Mouse (Mus musculus) leukemia stem cell, adult 10-12 weeks (primary cell): ENCODE measurements around the gene 3110082I17Rik. TPM values are rescaled to one million over a fixed set of nuclear protein-coding genes. Genes with fewer than 3 reads are reported as not detected.

ENCODE experiments used
- polyA plus RNA-seq: library from polyadenylated mRNA; stranded (reverse); fragments of >175 nt; gene quantifications from 2 replicates; pipeline ENCODE4 v1.2.3, GENCODE M21; 2012; ENCODE audit warnings: low replicate concordance

The 3110082I17Rik gene
- polyA plus RNA-seq = 27.4 and 43.2 TPM in 2 replicates

DNA sequence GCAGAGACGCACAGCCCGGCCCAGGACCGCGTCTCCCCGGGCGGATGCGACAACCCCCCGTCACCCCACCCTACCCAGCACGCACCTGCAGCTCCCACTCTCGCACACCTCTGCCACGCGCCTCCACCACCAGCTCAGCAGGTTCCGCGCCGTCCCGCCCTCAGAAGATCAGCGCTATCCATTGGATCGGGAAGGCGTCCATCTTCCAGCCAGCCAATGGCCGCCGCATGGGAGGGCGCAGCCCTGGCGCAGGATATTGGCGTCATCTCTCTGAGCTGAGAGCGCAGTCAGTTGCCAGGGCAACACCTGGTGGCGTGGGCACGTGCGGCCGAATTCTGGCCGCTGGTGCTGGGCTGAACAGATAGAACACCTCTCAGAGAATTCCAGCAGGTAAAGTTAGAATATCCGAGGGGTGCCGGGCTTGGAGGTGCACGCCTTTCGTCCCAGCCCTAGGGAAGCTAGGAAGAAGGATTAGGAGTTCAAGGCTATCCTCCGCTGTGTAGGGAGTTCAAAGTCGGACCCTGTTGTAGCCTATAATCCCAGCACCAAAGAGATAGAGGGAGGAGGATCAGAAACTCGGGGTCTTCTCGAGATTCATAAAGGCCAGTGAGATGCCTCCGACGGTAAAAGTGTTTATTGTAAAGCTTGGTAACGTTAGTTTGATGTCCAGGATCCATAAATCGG lies at the start of gene 3110082I17Rik:
3110082I17Rik (minus strand) TSS at position 144 of the 684 bp plus-strand sequence.

GRCm38 (mm10) chr5:139484185-139484814 lies 24.0 kb upstream of the 3110082I17Rik start, which contains the start of gene Zfand2a:
Gene Zfand2a, minus strand, starts transcription at chr5:139484549.

GRCm38 (mm10) chr5:139423026-139423865 lies 37.1 kb downstream of the 3110082I17Rik start, which contains the start of gene Gper1:
Gene Gper1, plus strand, starts transcription at chr5:139423151.

GRCm38 (mm10) chr5:139404801-139405401 lies 55.4 kb downstream of the 3110082I17Rik start, which contains the start of gene C130050O18Rik:
Gene C130050O18Rik, plus strand, starts transcription at chr5:139405280.

DNA sequence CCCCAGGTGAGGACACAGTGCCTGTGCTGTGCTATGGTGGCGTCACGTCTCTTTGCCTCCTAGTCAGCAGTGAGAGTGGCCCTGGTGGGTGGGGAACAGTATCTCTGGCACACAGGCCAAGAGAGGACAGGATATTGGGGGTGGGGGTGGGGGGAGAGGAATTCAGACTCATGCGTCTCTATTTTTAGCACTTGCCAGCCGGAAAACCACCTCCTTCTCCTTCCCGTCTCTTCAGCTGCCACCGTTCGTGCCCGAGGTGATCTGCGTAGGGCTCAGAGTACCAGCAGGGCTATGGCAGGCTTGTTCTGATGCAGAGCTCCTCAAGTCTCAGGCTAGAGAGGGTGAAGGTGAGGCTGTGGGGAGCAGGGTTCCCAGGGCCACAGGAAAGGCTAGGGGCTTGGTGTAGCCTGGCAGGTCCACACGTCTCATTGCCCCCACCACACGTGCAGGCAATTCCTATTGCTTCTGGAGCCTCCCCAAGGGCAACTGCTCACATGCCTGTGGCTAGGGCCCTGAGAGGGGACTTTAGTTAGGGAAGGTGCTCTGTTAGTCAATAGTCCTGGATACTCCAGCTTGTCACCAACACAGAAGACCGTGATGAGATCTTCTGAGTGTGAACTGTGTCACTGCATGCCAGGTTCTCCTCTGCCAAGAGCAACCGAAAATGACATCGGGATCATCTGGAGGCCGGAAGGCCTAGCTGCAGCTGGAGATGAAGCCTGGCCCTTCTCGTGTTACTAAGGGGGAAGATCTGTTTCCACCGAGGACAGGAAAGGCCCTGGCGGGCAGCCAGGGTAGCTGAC lies 82.7 kb downstream of the 3110082I17Rik start, which contains the start of gene Gpr146:
Gpr146 (plus strand) TSS at position 230 of the 803 bp plus-strand sequence.

GRCm38 (mm10) chr5:139352317-139352716 lies 108.0 kb downstream of the 3110082I17Rik start, which contains the start of gene Cyp2w1:
Gene Cyp2w1, plus strand, starts transcription at chr5:139352617.

DNA sequence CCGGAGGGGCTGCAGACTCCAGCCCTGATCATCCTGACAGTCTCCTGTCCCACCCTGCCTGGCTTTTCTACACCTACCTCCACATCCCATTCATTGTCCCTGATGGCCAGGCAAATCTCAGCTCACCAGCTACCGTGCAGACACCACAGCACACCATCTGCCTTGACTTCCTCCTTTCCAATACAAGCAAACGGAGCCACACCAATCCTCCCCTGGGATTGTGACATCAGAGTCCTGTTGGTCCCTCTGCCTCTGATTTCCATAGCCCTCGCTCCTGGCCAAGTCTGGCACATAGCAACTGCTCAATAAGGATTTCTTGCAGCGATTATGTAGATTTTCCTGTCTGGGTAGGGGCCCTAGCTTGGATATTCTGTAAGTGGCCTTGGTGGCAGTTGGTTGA lies 109.2 kb downstream of the 3110082I17Rik start, which contains the start of gene Cox19:
Cox19 (minus strand) TSS at position 285 of the 400 bp plus-strand sequence.

DNA sequence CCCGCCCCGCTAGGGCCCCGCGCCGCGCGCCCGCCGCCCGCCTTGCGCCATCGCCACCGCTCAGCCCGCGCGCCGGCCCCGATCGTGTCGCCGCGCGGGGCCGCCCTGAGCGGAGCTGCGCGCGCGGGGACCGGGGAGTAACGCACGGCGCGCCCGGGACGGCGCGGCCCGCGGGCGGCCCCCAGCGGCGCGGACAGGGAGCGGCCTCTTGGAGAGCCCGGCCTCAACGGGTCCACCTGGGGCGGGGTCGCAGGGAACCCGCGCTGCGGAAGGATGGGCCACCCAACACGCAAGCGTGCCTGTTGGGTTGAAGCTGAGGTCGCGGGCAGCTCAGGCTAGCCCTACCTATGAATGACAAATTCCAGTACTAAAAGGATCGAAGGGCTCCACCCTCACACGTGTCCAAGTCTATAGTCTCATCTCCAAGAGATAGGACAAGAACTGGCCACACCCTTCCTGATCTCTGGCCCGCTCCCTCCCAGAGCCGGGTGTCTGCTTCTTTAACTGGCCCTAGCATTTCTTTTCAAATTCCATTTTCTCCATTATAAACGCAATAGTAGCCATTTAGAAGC lies 134.8 kb downstream of the 3110082I17Rik start, which contains the start of gene Adap1:
Adap1 (minus strand) TSS at position 228 of the 572 bp plus-strand sequence.

Other genes with a start within 250 kb of the 3110082I17Rik start
- 85.5 and 92.0 TPM in 2 replicates for gene Get4, start 208.2 kb downstream of the 3110082I17Rik start, polyA plus RNA-seq
- 6.4 and 6.7 TPM in 2 replicates for gene Adap1, start 134.9 kb downstream of the 3110082I17Rik start, polyA plus RNA-seq
- gene Cox19, start 109.1 kb downstream of the 3110082I17Rik start, polyA plus RNA-seq = 31.5 and 69.9 TPM in 2 replicates
- not detected in 2 replicates for gene Cyp2w1, start 107.9 kb downstream of the 3110082I17Rik start, polyA plus RNA-seq
- gene Gpr146, start 82.8 kb downstream of the 3110082I17Rik start, polyA plus RNA-seq = 37.7 and 55.6 TPM in 2 replicates
- gene C130050O18Rik, start 55.2 kb downstream of the 3110082I17Rik start, polyA plus RNA-seq = 0.09 and 0.23 TPM in 2 replicates
- gene Gper1, start 37.4 kb downstream of the 3110082I17Rik start, polyA plus RNA-seq = 0.17 TPM in 1 of 2 replicates, not detected in the other
- 2.1 and 3.2 TPM in 2 replicates for gene Zfand2a, start 24.0 kb upstream of the 3110082I17Rik start, polyA plus RNA-seq
- not detected in 2 replicates for gene Uncx, start 83.0 kb upstream of the 3110082I17Rik start, polyA plus RNA-seq